Mouse (Mus musculus) cerebellum, adult (tissue): ENCODE measurements around the gene Saa2.
"Not testable (repeated sequence)": the region's sequence is repeated elsewhere in the genome, so short reads cannot be mapped to it uniquely, and the experiment has no call there.

Source experiments
- ATAC-seq: cut with Nextera tagmentation; 2 replicates; pipeline ENCODE4 v1.9.2; 2017; ENCODE audit warnings: mild to moderate bottlenecking, moderate library complexity, mixed read lengths; ENCODE audit not compliant: insufficient number of reproducible peaks, low FRiP score, low TSS enrichment

Gene Saa2

GRCm38 (mm10) chr7:46751490-46751889 is at the start of gene Saa2:
Gene Saa2 (plus strand): TSS chr7:46751790.
- no peak for ATAC-seq

- ATAC-seq = peak; percentile 86; the same call in 1 of the 2 replicates
Measured at GRCm38 (mm10) chr7:46710390-46710844, 41.2 kb upstream of the Saa2 start, which contains the start of gene Saal1. Gene Saal1 (minus strand): TSS chr7:46710680.

- ATAC-seq = no peak
Measured at GRCm38 (mm10) chr7:46712250-46712649, 39.3 kb upstream of the Saa2 start.

GRCm38 (mm10) chr7:46714518-46714917 is 37.1 kb upstream of the Saa2 start:
- no peak for ATAC-seq

- ATAC-seq = no peak
Measured at GRCm38 (mm10) chr7:46715600-46715999, 36.0 kb upstream of the Saa2 start, which contains the start of gene Saa3. Gene Saa3 (minus strand): TSS chr7:46715700.

- no peak for ATAC-seq
Measured at GRCm38 (mm10) chr7:46716897-46717296, 34.7 kb upstream of the Saa2 start.

- ATAC-seq = peak; percentile 91
Measured at GRCm38 (mm10) chr7:46718591-46719270, 32.9 kb upstream of the Saa2 start.

GRCm38 (mm10) chr7:46719526-46719925 is 32.1 kb upstream of the Saa2 start:
- ATAC-seq = no peak

GRCm38 (mm10) chr7:46720460-46720859 is 31.1 kb upstream of the Saa2 start:
- no peak for ATAC-seq

- no peak for ATAC-seq
Measured at GRCm38 (mm10) chr7:46723354-46723753, 28.2 kb upstream of the Saa2 start.

- no peak for ATAC-seq
Measured at GRCm38 (mm10) chr7:46723849-46724248, 27.7 kb upstream of the Saa2 start.

GRCm38 (mm10) chr7:46724396-46724795 is 27.2 kb upstream of the Saa2 start:
- no peak for ATAC-seq

GRCm38 (mm10) chr7:46727584-46727983 is 24.0 kb upstream of the Saa2 start:
- no peak for ATAC-seq

GRCm38 (mm10) chr7:46732458-46732857 is 19.1 kb upstream of the Saa2 start, which contains the start of gene Saa4:
Gene Saa4 (minus strand): TSS chr7:46732603.
- ATAC-seq = no peak

GRCm38 (mm10) chr7:46734983-46735382 is 16.6 kb upstream of the Saa2 start:
- ATAC-seq = no peak

- ATAC-seq = no peak
Measured at GRCm38 (mm10) chr7:46738561-46739460, 12.8 kb upstream of the Saa2 start.

- ATAC-seq = not testable (repeated sequence)
Measured at GRCm38 (mm10) chr7:46740041-46740440, 11.5 kb upstream of the Saa2 start.

- not testable (repeated sequence) for ATAC-seq
Measured at GRCm38 (mm10) chr7:46742880-46743279, 8.7 kb upstream of the Saa2 start, which contains the start of gene Saa1. Gene Saa1 (minus strand): TSS chr7:46742980.

GRCm38 (mm10) chr7:46745816-46746215 is 5.8 kb upstream of the Saa2 start:
- no peak for ATAC-seq

GRCm38 (mm10) chr7:46746381-46746780 is 5.2 kb upstream of the Saa2 start:
- no peak for ATAC-seq

- ATAC-seq = no peak
Measured at GRCm38 (mm10) chr7:46748459-46748858, 3.1 kb upstream of the Saa2 start.
